Mouse (Mus musculus): Measurements from ENCODE around the gene Grin1. TPM values are rescaled to one million over a fixed set of nuclear protein-coding genes. Genes with fewer than 3 reads are reported as not detected.
"Not testable (repeated sequence)": the region's sequence is repeated elsewhere in the genome, so short reads cannot be mapped to it uniquely, and the experiment has no call there.

Gene Grin1
- total RNA-seq, 2 experiments from 2014 or later, result 0.17 to 0.26 TPM

- no peak for DNase-seq (ENCODE audit: low spot score in 2 of 2)
These were observed 60.1 kb downstream of the Grin1 start for GRCm38 (mm10) chr2:25258887-25259286.

GRCm38 (mm10) chr2:25257250-25257649 is 61.7 kb downstream of the Grin1 start:
- not testable (repeated sequence) for DNase-seq (ENCODE audit: low spot score in 2 of 2)

- not testable (repeated sequence) for DNase-seq (ENCODE audit: low spot score in 2 of 2)
These were observed 62.4 kb downstream of the Grin1 start for GRCm38 (mm10) chr2:25256443-25257109.

GRCm38 (mm10) chr2:25255284-25255779 is 63.7 kb downstream of the Grin1 start, which contains the start of gene Tmem203:
TSS of gene Tmem203 (plus strand) at chr2:25255439.
- DNase-seq (ENCODE audit: low spot score in 2 of 2), result peak; percentile 77 to 85

GRCm38 (mm10) chr2:25252331-25252730 is 66.7 kb downstream of the Grin1 start:
- DNase-seq (ENCODE audit: low spot score in 2 of 2), result no peak

- DNase-seq (ENCODE audit: low spot score in 2 of 2), result no peak
These were observed 72.6 kb downstream of the Grin1 start, which contains the start of gene AL732309.1 for GRCm38 (mm10) chr2:25246183-25247072. TSS of gene AL732309.1 (minus strand) at chr2:25246863.

- DNase-seq (ENCODE audit: low spot score in 2 of 2), result no peak
These were observed 74.8 kb downstream of the Grin1 start for GRCm38 (mm10) chr2:25244144-25244543.

- DNase-seq (ENCODE audit: low spot score in 2 of 2), result no peak
These were observed 75.6 kb downstream of the Grin1 start for GRCm38 (mm10) chr2:25243342-25243741.

GRCm38 (mm10) chr2:25242101-25242506 is 76.9 kb downstream of the Grin1 start, which contains the start of the genes Rnf208 and Cysrt1:
TSS of gene Rnf208 (plus strand) at chr2:25242255.
TSS of gene Cysrt1 (minus strand) at chr2:25242452.
- DNase-seq (ENCODE audit: low spot score in 2 of 2), result no peak

GRCm38 (mm10) chr2:25241438-25241775 is 77.6 kb downstream of the Grin1 start:
- DNase-seq (ENCODE audit: low spot score in 2 of 2), result no peak

Other genes starting within 250 kb of the Grin1 start
- gene Entpd8, start 238.9 kb downstream of the Grin1 start, total RNA-seq (2021), result not detected
- not detected for gene Noxa1, start 224.0 kb downstream of the Grin1 start, total RNA-seq (2021)
- 10 to 100 TPM; 20.8 to 22.5 TPM for gene Nrarp, start 138.4 kb downstream of the Grin1 start, total RNA-seq (2021)
- gene Tor4a, start 122.3 kb downstream of the Grin1 start, total RNA-seq (2021), result 1 to 10 TPM; 2.7 to 2.9 TPM
- gene Nelfb, start 107.7 kb downstream of the Grin1 start, total RNA-seq (2021), result 10 to 100 TPM; 43.4 to 47.7 TPM
- gene Stpg3, start 104.5 kb downstream of the Grin1 start, total RNA-seq (2021), result not detected
- gene Fam166a, start 100.4 kb downstream of the Grin1 start, total RNA-seq (2021), result under 1 TPM in 1 of 2 experiments, not detected in 1; 0.25 TPM
- 100 to 1,000 TPM; 360 to 390 TPM for gene Tubb4b, start 94.5 kb downstream of the Grin1 start, total RNA-seq (2021)
- not detected for gene Slc34a3, start 84.8 kb downstream of the Grin1 start, total RNA-seq (2021)
- not detected for gene Rnf224, start 82.4 kb downstream of the Grin1 start, total RNA-seq (2021)
- gene Rnf208, start 76.9 kb downstream of the Grin1 start, total RNA-seq (2021), result 1 to 10 TPM; 1.4 to 2.0 TPM
- gene Cysrt1, start 76.7 kb downstream of the Grin1 start, total RNA-seq (2021), result not detected
- gene AL732309.1, start 72.3 kb downstream of the Grin1 start, total RNA-seq (2021), result 1 to 10 TPM; 1.3 to 1.5 TPM
- gene Tmem203, start 63.7 kb downstream of the Grin1 start, total RNA-seq (2021), result 10 to 100 TPM; 18.8 to 19.7 TPM
- 1 to 10 TPM; 4.8 to 6.3 TPM for gene Tprn, start 56.6 kb downstream of the Grin1 start, total RNA-seq (2021)
- gene Ssna1, start 46.7 kb downstream of the Grin1 start, total RNA-seq (2021), result 10 to 100 TPM; 55.9 to 58.1 TPM
- gene Anapc2, start 46.7 kb downstream of the Grin1 start, total RNA-seq (2021), result 10 to 100 TPM; 64.9 to 69.0 TPM
- not detected for gene Tmem210, start 31.0 kb downstream of the Grin1 start, total RNA-seq (2021)
- not detected for gene Lrrc26, start 29.3 kb downstream of the Grin1 start, total RNA-seq (2021)
- gene Man1b1, start 13.2 kb upstream of the Grin1 start, total RNA-seq (2021), result 10 to 100 TPM; 36.5 to 40.2 TPM
- gene Dpp7, start 37.2 kb upstream of the Grin1 start, total RNA-seq (2021), result 10 to 100 TPM in 1 of 2 experiments, 1 to 10 TPM in 1; 8.1 to 11.9 TPM
- 10 to 100 TPM; 11.2 to 14.3 TPM for gene Uap1l1, start 46.5 kb upstream of the Grin1 start, total RNA-seq (2021)
- 1 to 10 TPM; 6.2 TPM for gene Sapcd2, start 53.1 kb upstream of the Grin1 start, total RNA-seq (2021)
- 10 to 100 TPM; 35.1 to 42.0 TPM for gene Entpd2, start 76.7 kb upstream of the Grin1 start, total RNA-seq (2021)
- gene Npdc1, start 80.2 kb upstream of the Grin1 start, total RNA-seq (2021), result 10 to 100 TPM; 41.2 to 45.9 TPM
- under 1 TPM in 1 of 2 experiments, not detected in 1; 0.34 TPM for gene Fut7, start 104.1 kb upstream of the Grin1 start, total RNA-seq (2021)
- 10 to 100 TPM; 12.7 to 13.8 TPM for gene Abca2, start 109.5 kb upstream of the Grin1 start, total RNA-seq (2021)
- under 1 TPM in 1 of 2 experiments, not detected in 1; 0.34 TPM for gene Clic3, start 137.7 kb upstream of the Grin1 start, total RNA-seq (2021)
- gene Paxx, start 141.9 kb upstream of the Grin1 start, total RNA-seq (2021), result 10 to 100 TPM; 40.0 to 45.9 TPM
- 1 to 10 TPM; 2.9 to 3.9 TPM for gene Ptgds, start 150.9 kb upstream of the Grin1 start, total RNA-seq (2021)
- gene Lcn12, start 174.7 kb upstream of the Grin1 start, total RNA-seq (2021), result not detected
- 10 to 100 TPM; 62.5 to 71.4 TPM for gene Fbxw5, start 181.6 kb upstream of the Grin1 start, total RNA-seq (2021)
- gene C8g, start 182.5 kb upstream of the Grin1 start, total RNA-seq (2021), result 1 to 10 TPM in 1 of 2 experiments, under 1 TPM in 1; 0.74 to 1.2 TPM
- 10 to 100 TPM; 15.7 to 16.5 TPM for gene Traf2, start 227.8 kb upstream of the Grin1 start, total RNA-seq (2021)
- gene Edf1, start 238.7 kb upstream of the Grin1 start, total RNA-seq (2021), result 100 to 1,000 TPM; 173 to 196 TPM

Measured in gastrocnemius, postnatal 4 days (tissue).